Mouse (Mus musculus): Measurements from ENCODE around the gene Afap1l2.

DNA sequence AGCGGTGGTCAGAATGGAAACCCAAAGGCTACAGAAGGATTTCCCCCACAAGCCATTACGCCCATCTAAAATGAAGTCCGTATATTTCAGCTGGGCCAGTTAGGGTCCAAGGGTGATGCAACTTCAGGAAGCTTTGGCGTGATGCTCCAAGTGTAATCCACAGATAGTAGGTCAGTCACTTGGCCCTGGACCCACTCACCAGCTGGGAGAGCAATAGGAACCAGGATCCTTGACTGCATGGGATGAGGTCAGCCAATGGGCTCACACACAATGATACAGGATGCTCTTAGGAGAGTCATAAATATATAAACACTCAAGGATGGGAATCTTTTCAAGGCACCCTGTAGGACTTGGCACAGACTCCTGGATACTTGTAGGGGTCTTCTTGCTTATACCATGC, 3.0 kb downstream of the Afap1l2 start:
- TF ChIP-seq CTCF (IDR thresholded peaks at IDR 0.05; ENCODE audit: borderline replicate concordance, extremely low read depth, insufficient read depth, insufficient read length), result no peak
- TF ChIP-seq POLR2A (IDR thresholded peaks at IDR 0.05; ENCODE audit: borderline replicate concordance, extremely low read depth, insufficient read depth, insufficient read length, poor library complexity, severe bottlenecking), result no peak

Measured in brain, embryonic 14.5 days (tissue).